Mouse (Mus musculus) adrenal gland, adult 18-20 months (tissue): ENCODE measurements around the gene Ptpro. TPM values are rescaled to one million over a fixed set of nuclear protein-coding genes. Genes with fewer than 3 reads are reported as not detected.
A peak's percentile ranks its signal among the peaks of the same experiment; 100 is the strongest.

Experiments
- DNase-seq, 2 experiments: peaks; one replicate each; pipeline ENCODE4 v3.0.0; 2021 to 2022; ENCODE audit warnings: low spot score in 2 of 2
- total RNA-seq, 2 experiments: library from RNA; stranded (reverse); gene quantifications; 1 replicate in 1 of 2; 2 replicates in 1 of 2; pipeline ENCODE4 v1.2.3; 2021

Gene Ptpro
- total RNA-seq, 2 experiments from 2014 or later = 2.2 to 2.6 TPM

DNA sequence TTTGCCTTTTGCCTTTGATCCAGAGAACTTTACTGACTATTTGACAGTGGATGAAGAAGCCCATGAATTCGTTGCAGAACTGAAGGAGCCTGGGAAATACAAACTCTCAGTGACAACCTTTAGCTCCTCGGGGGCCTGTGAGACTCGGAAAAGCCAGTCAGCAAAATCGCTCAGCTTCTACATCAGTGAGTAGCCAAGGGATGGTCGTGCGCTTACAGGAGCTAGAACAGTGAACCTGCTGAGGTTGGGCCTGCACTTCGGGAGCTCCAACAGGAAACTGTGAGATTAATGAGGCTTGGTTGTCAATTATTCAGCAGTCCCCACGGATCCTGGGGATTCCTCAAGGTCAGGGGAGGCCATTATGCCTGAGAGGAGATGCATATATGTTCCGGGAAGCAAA is 130.4 kb downstream of the Ptpro start:
- DNase-seq = no peak

DNA sequence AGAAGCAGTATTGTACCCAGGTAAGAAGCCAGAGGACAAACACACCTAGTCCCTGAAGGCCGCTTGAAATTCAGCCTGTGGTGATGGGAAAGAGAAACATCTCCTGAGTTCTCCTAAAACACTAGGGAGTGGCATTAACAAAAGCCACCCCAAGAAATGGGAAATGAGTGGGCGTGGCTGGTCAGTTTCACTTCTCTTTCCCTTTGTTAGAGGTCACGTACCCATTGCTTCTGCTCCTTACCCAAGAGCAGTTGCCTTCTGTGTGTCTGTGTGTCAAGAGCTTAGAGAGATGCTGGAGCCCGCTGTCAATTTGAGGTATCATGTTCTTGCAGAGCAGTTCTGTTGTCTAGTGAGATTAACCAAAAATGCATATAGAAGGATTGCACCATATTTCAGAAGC is 134.2 kb downstream of the Ptpro start:
- no peak for DNase-seq

DNA sequence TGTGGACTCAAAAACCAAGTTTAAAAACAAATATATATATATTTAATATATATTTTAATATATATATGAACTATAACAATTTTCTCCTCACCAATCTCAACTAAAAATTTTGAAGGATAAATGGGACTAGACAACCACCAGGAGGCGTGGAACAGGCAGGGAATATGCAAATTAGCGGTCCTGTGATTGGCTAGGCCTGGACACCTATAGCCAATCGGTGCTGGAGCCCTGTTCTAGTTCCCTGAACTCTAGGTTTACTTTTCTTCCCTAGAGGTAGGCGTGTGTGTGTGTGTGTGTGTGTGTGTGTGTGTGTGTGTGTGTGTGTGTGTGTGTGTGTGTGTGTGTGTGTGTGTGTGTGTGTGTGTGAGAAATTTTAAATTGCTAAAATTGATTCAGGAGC is 134.8 kb downstream of the Ptpro start:
- no peak for DNase-seq

DNA sequence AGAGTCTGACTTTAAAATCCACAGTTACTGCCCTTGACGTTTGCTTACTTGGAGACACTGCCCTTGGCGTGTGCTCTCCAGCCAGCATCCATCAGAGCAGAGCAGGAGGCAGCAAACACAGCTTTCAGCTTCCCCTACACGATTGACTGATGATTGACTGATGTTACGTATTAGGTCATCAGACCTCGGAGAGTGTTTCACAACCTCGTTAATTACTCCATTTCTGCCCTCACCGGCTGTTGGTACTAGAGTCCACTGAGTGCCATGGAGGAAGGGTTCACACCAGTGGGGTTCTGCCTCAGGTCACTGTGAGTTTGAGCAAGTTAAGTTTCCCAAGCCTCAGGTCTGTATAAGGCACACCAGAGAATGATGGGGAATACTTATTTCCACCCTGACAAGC is 143.0 kb downstream of the Ptpro start:
- DNase-seq = no peak

DNA sequence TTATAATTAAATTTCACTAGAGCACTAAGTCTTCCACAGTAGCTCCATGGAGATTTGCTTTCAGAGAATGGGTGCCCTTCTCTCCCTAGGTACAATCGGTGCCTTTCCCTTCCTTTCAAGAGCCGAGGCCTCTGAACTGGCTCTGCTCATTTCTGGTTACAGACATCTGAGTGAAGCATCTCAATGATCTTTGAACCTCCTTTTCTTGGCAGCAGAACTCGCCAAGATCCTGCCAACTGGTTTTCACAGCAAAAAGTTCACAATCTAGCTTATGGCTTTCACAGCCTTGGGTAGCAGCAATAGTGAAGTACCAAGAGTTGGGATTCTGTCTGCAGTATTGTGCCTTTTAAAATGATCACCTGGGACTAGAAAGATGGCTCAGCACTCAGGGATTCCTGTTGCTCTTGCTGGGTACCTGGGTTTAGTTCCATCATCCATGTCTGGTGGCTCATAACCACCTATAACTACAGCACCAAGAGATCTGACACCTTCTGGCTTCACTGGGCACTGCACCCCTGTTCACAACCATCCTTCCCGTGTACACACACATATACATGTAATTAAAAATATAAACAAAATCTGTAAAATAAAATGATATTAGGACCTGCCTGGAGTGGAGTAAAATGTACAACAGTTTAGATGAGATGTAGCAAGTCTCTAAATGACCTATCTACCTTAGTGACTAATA is 144.1 kb downstream of the Ptpro start:
- DNase-seq = no peak

DNA sequence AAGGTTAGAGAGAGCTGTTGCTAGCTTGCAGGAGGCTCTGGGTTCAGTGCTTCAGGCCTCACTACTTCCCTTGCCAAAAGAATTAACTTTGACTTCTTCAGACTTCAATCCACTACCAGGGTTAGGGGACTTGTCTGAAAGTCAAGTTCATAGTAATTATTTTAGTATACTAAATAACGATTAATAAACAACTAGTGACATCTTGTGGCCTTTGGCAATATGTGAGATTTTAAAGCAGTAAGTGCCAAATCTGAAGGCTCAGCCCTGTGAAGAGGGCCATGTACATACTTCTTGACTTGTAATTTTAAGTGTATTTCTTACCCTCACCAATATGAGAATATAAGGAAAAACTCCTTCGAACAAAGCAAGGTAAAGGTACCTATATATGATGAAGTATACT is 145.2 kb downstream of the Ptpro start:
- DNase-seq = no peak

DNA sequence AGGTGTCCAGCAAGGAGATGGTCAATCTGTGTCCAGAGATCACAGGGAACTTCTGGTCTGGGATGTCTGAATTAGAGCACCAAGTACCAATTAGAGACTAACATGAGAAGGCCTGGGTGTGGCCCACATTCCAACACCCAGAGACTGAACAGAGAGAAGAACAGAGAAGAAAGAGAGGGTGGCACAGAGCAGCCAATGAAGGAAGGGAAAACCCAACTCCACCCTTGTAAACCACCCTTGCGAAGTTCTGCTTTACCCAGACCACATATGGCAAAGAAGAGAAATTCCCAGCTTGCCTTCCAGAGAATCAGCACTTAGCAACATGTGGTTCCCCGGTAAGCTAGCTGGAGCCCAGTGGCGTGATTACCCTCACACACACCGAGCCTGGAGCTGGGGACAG is 152.1 kb downstream of the Ptpro start:
- no peak for DNase-seq

DNA sequence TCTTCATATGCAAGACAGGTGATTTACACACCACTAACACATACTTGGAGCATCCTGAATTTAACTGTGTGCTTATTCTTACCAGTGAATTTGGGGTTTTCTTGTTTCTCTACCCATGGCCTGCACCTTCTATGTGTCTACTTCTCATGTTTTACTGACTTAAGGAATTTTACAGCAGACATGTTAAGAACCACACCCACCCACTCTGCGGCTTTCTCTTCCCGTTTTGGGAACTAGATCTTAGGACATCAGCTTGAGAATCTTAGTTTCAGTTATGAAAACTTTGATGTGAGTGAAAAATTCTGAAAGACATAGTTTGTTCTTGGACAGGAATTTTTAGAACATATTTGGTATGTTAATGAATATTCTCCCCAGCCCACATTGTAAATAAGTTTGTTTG is 153.6 kb downstream of the Ptpro start:
- DNase-seq = no peak

DNA sequence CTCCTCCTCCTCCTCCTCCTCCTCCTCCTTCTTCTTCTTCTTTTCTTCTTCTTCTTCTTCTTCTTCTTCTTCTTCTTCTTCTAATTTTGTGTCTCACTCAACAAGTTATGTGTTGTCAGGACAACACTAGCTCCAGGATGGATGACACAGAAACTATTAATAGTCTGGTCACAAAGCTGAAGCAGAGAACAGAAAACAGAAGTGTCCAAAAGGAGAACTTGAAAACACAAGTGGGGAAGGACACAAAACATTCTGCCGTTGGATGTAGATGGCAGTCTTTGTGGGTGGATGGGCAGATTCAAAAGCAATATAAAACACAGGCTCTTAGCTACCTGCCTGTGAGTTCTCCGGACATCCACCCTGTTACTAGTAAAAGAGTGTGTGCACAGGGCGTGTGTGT is 158.4 kb downstream of the Ptpro start:
- no peak for DNase-seq

DNA sequence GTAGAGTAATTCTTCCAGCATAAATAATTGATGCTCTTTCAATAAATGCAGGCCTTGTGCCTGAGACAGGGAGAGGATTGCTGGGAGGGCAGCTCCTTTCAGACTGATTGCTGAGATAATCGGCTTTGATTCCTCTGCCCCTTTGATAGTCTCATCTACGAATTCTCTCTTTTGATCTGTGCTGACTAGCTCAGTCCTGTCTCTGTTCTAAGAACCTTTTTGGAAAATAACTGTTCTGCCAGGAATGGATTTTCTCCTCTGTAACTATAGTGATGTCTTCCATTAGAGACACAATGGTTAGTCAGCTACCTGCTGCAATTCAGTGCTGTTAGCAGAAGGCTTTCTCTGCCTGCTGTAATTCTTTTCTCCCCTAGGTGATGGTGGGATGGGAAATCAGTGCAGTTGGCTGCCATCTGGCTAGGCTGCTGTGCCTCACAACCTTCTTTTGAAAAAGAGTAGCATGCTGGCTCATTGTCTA is 159.8 kb downstream of the Ptpro start:
- no peak for DNase-seq

DNA sequence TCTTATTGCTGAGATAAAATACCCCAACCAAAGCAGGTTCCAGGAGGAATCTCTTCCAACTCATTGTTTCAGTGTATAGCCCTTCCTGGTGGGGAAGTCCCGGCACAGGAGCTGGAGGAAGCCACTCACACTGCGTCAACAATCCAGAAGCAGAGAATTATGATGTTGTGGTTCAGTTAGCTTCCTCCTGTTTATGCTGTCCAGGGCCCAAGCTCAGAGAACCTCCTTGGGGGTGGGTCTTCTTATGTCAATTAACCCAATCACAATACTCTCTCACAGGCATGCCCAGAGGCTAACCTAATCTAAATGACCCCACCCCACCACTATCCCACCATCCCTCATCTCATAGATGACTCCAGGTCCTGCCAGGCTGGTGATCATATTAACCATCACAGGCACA is 160.9 kb downstream of the Ptpro start:
- DNase-seq = no peak

DNA sequence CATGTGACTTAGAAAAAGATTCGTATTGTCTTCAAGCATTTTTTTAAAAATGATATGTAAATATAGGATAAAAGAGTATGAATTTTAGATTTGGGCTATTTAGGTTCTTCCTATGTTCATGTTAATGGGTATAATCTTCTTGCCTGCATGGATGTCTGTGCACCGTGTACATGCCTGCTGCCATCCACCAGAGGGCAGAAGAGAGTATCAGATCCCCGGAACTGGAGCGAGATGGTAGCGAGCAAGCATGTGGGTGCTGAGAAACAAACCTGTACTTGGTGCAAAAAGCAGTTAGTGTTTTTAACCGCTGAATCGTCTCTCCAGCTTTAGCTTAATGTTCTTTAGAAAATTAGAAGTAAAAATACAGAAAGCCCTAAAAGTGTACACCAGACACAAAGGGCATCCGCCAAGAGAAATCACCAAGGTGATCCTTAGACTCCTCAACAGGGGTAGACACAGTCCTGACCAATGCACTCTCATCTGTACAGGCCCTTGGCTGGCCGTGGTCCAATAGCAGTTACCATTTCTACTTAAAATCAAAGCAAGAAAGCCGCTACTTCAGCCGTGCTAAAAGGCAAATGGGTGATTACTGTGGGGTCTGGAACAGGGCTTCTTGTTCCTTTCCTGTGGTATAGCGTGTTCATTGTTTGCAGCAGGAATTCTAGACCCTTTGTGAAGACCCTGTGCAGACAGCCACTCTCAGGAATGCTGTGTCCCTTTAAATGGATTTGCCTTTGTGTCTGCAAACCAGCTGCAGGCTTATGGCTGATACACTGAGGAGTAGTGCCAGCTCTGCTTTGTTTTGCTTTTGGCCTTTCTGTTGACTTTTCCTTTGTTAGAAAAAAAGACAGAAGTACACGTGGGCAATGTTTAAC is 162.6 kb downstream of the Ptpro start:
- DNase-seq = peak; percentile 21 to 39

DNA sequence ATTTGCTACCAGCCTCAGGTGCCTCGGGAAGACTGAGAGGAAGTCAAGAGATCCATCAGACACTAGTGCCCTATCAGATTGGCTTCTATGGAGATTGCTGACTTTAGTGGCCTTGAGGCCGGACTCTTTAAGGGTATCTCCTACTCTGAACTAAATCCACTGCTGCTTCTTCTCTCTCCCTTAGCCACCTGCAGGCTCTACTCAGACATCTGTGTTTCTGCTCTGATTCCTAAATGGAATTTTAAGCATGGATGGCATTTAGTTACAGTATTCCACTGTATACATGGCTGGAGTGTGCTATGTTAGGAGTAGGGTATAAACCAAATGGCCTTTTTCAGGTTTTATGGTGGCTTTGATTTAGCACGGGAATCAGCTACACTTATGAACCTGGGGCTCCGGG is 170.7 kb downstream of the Ptpro start:
- no peak for DNase-seq

DNA sequence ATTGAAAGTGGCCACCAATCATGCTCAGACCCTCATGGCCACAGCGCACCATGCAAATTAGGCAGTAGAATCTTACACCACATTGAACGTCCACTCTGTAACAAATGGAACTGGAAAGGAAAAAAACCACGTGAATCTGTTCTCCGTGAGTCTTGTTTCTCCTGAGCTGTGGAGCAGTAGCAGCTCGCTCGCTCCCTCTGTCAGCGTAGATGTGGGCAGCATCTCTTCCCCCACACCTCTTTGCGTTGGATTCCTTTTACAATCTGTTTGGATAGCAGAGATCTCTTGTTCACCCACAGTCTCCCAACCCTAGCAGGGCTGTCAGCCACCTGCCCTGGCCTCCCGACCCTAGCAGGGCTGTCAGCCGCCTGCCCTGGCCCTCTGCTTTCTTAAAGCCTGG is 171.7 kb downstream of the Ptpro start:
- DNase-seq = no peak

DNA sequence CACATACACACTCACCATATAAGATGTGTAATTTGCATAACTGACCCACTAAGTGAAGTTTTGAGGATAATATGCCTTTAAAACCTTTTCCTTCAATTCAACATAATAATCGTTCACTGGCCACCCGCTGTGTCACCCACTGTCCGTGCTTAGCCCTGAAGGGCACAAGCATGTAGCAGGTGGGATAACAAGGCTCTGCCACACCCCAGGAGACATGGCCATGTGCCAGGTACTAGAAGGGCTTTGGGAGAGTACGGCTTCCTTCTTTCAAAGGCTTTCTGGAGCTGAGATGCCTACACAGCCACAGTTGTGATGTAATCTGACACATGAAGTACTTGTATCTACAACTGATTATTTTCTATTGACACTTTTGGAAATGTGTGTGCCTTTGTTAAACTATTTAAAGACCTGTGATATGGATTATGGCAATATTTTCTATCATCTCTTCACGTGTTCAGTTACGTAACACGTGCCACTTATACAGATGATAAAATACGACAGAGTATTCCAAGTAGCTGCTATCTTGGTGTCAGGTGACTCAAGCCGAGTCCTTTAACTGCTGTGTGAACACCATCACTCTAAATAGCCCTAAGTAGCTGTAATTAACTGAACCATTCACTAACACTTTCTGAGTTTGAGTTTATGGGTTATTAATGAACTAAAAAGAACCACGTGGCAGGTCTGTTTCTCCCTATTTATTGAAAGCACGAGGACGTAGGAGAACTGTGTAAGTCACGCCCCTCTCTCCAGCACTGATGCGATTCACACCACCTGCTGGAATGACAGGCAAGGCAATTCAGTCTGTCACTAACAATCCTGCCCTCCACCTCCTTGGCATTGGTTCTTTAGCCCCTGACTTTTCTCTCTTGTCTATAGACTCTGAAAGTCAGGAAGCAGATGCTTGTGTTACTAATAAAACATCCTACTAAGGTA is 173.6 kb downstream of the Ptpro start:
- no peak for DNase-seq

DNA sequence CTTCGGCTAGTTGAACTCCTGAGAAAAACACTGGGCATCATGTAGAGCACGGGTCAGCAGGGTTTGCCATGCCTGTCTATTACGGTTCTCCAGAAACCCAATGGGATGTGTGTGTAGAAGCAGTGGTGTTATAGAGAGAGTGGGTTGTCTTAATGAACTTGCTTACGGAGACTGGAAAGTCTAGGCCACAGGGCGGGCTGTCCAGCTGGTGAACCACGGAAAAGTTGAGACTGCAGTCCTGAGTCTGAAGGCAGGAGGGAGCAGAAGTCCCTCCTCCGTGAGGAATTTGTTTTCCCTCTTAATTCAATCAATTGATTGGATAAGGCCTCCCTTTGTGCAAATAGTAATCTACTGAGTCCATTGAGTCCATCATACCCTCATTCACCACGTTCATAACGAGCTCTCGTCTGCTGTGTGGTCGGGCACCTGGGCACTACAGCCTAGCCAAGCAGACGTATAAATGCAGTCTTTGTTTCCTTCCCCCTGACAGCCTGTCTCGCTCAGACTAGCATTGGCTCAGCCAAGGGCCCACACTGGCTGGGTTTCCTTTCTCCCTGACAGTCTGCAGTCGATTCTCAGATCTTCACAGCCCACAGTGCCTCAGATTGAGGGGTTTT is 181.5 kb downstream of the Ptpro start:
- no peak for DNase-seq

DNA sequence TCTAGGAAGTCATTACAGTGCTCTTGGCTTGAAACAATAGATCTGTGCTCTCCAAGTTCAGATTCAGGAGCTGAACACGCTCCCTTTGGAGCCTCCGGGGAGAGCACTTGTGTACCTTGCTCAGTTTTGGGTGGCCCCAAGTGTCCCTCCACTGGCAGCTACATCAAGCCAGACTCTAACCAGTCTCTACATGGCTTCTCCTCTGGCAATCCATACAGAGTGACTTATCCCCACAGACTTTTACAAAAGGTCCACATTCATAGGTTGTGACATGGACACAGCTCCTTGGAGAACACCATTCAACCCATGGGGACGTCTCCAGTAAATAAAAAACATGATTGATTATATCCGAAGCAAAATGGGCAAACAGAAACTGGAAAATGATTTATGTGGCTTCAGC is 185.4 kb downstream of the Ptpro start:
- DNase-seq = no peak

DNA sequence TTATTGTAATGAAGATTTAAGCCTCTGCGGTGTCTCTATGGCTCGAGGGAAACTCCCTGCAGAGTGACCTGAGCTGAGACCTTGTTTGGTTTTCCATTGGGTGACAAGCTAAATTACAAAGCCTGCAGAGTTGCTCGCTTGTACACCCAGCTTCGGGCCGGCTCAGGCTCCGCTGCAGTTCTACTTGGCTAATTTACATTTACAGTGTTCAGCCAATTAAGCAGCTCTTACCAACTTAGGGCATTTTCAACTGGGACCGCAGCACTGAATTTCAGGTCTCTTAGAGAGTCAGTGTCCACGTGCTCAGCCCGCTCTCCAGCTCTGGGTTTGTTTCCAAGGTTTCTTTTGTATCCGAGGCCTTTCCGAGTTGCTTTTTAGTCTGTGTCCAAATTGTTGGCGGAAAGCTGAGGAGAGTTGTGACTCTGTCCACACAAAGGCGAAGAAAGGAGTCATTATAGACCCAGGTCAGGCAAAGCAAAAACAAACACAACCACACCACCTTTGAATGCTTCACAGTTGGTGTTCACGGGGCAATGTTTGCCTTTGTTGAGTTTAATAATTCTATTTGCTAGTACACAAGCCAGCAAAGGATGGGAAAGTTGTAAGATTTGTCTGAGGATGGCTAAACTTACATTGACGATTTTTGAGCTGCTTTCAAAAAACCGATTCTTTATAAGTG is 185.9 kb downstream of the Ptpro start:
- DNase-seq = no peak

DNA sequence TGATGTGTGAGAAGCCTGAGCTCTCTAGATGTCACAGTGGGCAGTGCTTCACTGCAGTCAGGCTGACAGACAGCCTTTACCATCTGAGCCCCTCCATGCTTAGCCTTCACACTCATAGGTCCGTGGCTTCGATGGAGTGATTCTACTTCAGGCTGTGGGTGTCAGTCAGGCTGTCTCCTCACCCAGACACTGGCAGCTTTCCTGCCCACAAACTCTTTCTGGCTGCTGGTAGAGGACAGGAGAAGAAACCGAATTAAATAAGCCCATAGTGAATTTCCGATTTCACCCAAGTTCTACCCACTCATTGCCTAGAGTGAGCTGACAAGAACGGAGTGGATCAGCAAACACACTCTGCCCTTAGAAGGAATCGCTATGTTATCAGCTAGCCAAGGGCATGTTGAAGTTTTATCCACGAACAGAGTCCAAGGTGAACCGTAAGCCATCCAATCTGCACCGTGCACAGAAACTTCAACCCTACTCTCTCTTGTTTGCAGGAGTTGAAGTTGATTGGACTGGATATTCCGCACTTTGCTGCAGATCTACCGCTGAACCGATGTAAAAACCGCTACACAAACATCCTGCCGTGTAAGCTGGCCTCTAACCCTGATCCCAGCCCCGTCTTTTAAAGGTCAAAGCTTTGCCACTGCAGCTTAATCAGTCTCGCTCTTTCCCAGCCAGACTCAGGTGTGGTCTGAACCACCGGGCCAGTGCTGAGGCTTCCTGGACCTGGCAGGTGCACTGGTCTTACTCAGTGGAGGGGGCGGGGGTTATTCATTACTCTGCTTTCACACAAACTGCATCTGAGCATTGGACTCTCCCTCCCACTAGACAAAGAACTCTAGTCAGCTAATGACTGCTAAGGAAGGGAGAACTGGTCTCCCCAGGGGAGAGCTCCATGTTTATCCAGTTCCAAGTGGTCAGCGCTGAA is 188.7 kb downstream of the Ptpro start:
- DNase-seq = no peak
